Mouse (Mus musculus) layer of hippocampus, postnatal 14 days (tissue): ENCODE results near the gene Nfx1. TPM values are rescaled to one million over a fixed set of nuclear protein-coding genes. Genes with fewer than 3 reads are reported as not detected.

Experiments used
- microRNA-seq, 2 experiments: library from miRNA; unstranded; fragments of <30 nt; microRNA quantifications; one replicate each; pipeline ENCODE4 v1.2.0; 2021
- total RNA-seq, 2 experiments: library from RNA; stranded (reverse); gene quantifications; 2 replicates each; pipeline ENCODE4 v1.2.3; 2021

Nfx1 gene
- total RNA-seq, 2 experiments from 2014 or later: 59.1 to 61.6 TPM

Small RNAs within 50 kb of the gene (microRNA-seq; reads per million reads assigned to microRNA genes)
- gene Mir3094: 0.57 to 1.4 reads per million in 2 experiments

Other genes starting within 250 kb of the Nfx1 start
- gene Dnaja1, start 248.8 kb upstream of the Nfx1 start, total RNA-seq: 100 to 1,000 TPM; 326 to 370 TPM
- gene Smu1, start 213.0 kb upstream of the Nfx1 start, total RNA-seq: 10 to 100 TPM; 42.4 to 44.2 TPM
- 1 to 10 TPM; 6.2 to 8.5 TPM for gene B4galt1, start 116.9 kb upstream of the Nfx1 start, total RNA-seq
- gene Spink4, start 50.9 kb upstream of the Nfx1 start, total RNA-seq: not detected
- gene Bag1, start 22.6 kb upstream of the Nfx1 start, total RNA-seq: 100 to 1,000 TPM; 152 to 154 TPM
- 10 to 100 TPM; 74.8 to 82.1 TPM for gene Chmp5, start 22.5 kb upstream of the Nfx1 start, total RNA-seq
- not detected for gene Aqp7, start 77.2 kb downstream of the Nfx1 start, total RNA-seq
- gene Aqp3, start 127.3 kb downstream of the Nfx1 start, total RNA-seq: under 1 TPM in 1 of 2 experiments, not detected in 1; 0.18 TPM
- 10 to 100 TPM; 90.4 to 95.1 TPM for gene Nol6, start 153.5 kb downstream of the Nfx1 start, total RNA-seq
- 10 to 100 TPM; 77.6 to 78.2 TPM for gene Ube2r2, start 164.8 kb downstream of the Nfx1 start, total RNA-seq